Mouse (Mus musculus): ENCODE measurements around the gene C130026I21Rik.
"Not testable (repeated sequence)": the region's sequence is repeated elsewhere in the genome, so short reads cannot be mapped to it uniquely, and the experiment has no call there.

GRCm38 (mm10) chr1:85071690-85072089 is 198.7 kb downstream of the C130026I21Rik start:
- TF ChIP-seq POLR2A (IDR thresholded peaks at IDR 0.05; ENCODE audit: insufficient read depth, low read length); CTCF (IDR thresholded peaks at IDR 0.05; ENCODE audit: low read depth, low read length): not testable (repeated sequence)
